Mouse (Mus musculus) mature B cell (primary cell): Measurements from ENCODE around the gene Fer1l4.

Source experiments
- in situ Hi-C: fragments of 300-500 bp; cut with MboI; formaldehyde crosslinking; loops from 2 replicates; pipeline ENCODE4 v1.14.3; 2019

Fer1l4 gene

DNA sequence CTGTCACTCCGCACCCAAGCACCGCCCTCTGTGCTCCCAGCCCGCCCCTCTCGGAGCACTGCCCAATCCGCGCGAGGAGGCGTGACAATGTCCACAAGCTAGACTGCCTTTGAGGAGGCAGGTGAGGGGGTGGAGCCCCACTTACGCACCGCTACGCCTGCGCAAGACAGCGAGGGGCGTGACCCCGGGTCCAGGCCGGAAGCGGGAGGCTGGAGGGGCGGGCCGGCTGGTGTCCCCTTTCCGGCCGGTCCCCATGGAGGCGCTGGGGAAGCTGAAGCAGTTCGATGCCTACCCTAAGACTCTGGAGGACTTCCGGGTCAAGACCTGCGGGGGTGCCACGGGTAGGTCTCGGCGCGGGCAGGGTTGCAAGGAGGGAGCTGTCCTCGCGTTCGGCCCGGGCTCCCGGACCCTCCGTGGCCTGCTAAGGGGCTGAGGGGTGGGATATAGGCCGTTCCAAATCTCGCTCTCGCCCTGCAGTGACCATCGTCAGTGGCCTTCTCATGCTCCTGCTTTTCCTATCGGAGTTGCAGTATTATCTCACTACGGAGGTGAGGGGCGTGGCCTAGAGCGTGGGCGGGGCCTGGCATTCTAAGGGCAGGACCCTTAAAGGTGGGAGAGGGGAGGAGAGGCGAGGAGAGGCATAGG lies 44.7 kb downstream of the Fer1l4 start, which contains the start of the genes 6430550D23Rik and Ergic3:
TSS of gene 6430550D23Rik (minus strand) at position 90 of the 645 bp plus-strand sequence.
TSS of gene Ergic3 (plus strand) at position 158 of the 645 bp plus-strand sequence.
- in situ Hi-C loops, result no loop called here

DNA sequence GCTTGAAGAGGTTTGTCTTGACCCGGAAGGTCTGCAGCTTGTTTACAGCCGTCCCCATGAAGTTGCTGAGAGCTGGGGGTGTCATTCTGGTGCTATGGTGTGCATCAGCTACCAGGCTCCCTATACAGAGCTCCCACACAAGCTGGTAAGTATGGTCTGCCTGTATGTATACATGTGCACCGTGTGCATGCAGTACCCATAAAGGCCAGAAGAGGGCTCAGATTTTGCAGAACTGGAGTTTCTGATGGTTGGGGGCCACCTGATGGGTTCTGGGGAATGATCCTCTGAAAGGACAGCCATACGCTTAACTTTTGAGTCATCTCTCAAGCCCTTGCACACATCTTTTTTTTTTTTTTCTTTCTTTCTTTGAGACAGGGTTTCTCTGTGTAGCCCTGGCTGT lies 47.4 kb downstream of the Fer1l4 start:
- in situ Hi-C loops, result no loop called here

DNA sequence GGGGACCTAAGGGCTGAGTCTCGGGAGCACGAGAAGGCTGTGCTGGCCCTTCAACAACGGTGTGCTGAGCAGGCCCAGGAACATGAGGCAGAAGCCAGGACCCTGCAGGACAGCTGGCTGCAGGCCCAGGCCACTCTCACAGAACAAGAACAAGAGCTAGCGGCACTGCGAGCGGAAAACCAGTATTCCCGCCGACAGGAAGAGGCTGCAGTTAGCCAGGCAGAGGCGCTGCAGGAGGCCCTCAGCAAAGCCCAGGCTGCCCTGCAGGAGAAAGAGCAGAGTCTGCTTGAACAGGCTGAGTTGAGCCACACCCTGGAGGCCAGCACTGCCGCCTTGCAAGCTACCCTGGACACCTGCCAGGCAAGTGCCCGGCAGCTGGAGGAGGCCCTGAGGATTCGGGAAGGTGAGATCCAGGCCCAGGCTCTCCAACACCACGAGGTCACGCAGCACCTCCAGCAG lies 60.9 kb downstream of the Fer1l4 start:
- in situ Hi-C loops, result no loop called here

DNA sequence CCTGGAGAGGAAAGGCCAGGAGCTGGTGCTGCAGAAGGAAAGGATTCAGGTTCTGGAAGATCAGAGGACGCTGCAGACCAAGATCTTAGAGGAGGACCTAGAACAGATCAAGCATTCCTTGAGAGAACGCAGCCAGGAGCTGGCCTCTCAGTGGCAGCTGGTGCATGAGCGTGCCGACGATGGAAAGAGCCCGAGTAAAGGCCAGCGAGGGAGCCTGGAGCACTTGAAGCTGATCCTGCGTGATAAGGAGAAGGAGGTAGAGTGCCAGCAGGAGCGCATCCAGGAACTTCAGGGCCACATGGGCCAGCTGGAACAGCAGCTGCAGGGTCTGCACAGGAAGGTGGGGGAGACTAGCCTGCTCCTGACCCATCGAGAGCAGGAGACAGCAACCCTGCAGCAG lies 61.6 kb downstream of the Fer1l4 start:
- in situ Hi-C loops, result no loop called here

DNA sequence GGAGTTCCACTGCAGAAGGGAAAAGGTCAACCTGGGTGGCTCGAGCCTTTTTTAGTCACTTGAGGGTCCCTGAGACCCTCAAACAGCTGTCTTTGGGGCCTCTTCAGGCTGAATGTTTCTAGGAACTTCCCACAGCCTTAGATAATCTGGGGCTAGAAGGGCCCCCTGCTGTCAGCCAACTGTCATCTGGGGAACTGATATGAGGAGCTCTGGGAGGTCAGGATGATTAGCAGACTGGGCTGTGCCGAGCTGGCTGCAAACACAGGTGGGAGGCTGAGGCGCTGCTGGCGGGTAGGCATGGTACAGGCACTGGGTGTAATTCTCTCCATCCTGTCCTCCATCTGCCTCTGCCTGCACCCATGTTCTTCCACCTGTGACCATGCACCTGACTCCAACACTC lies 63.7 kb downstream of the Fer1l4 start:
- in situ Hi-C loops, result no loop called here

DNA sequence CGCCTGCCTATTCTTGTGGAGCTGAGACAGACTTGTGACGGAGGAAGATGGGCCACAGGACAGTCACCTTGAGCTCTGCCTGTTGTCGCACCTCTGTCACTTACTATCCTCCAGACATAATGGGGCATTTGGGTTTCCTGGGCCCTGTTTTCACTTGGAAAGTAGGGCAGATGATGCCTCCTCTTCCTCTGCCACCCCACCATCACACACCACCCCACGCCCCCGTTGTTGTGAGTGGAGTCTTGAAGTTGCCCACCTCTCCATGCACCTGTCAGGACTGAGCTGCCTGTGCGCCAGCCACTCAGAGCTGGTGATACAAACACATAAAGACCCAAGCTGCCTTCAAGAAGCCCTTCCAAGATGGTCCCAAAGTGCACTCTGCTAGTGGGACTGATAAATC lies 65.6 kb downstream of the Fer1l4 start:
- in situ Hi-C loops, result no loop called here

DNA sequence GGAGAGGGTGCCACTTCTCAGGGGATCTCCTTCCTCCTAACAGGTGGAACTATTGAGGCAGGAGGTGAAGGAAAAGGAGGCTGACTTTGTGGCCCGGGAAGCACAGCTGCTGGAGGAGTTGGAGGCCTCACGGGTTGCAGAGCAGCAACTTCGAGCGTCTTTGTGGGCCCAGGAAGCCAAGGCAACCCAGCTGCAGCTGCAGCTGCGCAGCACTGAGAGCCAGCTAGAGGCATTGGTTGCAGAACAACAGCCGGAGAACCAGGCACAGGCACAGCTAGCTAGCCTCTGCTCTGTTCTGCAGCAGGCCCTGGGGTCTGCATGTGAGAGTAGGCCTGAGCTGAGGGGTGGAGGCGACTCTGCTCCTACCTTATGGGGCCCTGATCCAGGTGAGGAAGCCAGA lies 67.0 kb downstream of the Fer1l4 start:
- in situ Hi-C loops, result no loop called here

DNA sequence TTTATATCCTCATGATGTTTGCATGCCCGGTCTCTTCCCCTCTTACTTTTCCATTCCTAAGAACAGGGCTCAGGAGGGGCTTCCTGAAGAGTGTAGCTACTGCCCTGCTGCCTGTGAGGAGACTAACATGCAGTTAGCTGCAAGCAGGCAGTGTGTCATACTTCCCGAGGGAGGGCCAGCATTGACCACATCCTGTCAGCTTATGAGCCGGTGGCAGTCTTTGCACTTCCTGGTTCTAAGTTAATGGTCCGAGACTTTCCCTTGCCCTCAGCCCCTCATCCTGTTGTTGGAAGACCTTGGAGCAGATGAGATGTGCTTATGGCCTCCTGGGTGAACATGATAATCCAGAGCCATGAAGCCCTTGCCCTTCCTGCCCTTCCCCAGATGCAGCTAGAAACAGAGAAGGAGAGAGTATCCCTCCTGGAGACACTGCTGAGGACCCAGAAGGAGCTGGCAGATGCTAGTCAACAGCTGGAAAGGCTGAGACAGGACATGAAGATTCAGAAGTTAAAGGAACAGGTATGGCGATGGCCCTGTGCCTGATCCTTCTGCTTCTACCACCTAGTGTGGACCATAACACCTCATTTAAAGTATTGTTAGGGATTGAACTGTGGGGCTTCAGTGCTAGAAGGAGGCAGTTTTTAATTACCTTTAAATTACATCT lies 73.3 kb downstream of the Fer1l4 start:
- in situ Hi-C loops, result no loop called here

DNA sequence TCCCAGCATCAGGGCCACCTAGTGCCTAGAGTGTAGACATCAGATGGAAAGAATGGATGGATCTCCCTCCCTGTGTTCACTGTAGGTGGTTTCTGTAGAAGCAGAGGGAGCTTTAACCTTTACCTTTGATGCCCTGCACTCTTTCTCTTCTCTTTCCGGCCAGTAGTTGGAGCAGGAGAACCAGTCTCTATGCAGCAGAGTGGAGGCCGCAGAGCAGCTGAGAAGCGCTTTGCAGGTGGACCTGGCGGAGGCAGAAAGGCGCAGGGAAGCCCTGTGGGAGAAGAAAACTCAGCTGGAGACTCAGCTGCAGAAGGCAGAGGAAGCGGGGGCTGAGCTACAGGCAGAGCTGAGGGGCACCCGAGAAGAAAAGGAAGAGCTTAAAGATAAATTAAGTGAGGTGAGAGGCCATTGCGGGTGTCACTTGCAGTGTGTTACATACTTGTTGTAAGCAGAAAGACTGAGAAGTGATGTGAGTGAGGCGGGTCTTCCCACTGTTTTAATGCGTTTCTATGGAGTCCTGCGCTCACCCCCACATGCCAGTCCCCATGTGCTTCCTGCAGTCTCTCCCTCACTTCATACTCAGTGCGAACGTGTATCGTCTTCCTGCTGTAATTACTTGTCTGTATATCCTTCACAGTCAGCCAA lies 78.5 kb downstream of the Fer1l4 start:
- in situ Hi-C loops, result no loop called here

DNA sequence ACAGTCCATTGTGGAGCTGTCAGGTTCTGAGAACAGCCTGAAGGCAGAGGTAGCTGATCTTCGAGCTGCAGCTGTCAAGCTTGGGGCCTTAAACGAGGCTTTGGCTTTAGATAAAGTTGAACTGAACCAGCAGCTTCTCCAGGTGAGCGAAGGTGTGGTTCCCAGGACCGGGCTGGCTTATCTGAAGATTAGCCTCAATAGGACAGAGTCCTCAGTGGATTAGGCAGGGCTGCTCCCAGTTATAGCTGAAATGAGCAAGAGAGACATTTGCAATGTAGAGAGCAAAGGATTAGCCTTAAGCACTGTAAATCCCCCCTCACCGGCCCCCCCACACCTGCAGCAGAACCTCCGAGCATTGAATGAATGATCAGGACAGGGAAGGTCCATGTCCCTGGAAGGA lies 79.4 kb downstream of the Fer1l4 start:
- in situ Hi-C loops, result no loop called here
